Mouse (Mus musculus) small intestine, adult 2 months (tissue): ENCODE measurements around the gene Orc1. TPM values are rescaled to one million over a fixed set of nuclear protein-coding genes. Genes with fewer than 3 reads are reported as not detected.
A peak's percentile ranks its signal among the peaks of the same experiment; 100 is the strongest.

Experiments used
- H3K27ac ChIP-seq: fragments of 200-500 bp; 2 replicates; pipeline ENCODE4 v1.5.1; 2012; ENCODE audit warnings: low read depth, low read length, control low read depth, inconsistent platforms; ENCODE audit not compliant: insufficient read depth
- H3K27me3 ChIP-seq: fragments of 200-500 bp; 2 replicates; pipeline ENCODE4 v1.6.1; 2012; ENCODE audit warnings: mild to moderate bottlenecking, moderate library complexity, low read length, inconsistent platforms; ENCODE audit not compliant: control insufficient read depth, insufficient read depth
- H3K36me3 ChIP-seq: fragments of 200-500 bp; 2 replicates; pipeline ENCODE4 v1.6.1; 2012; ENCODE audit warnings: mild to moderate bottlenecking, low read length, control low read depth, inconsistent platforms; ENCODE audit not compliant: control insufficient read depth, insufficient read depth
- H3K4me1 ChIP-seq: fragments of 200-500 bp; 2 replicates; pipeline ENCODE4 v1.6.1; 2012; ENCODE audit warnings: low read length, inconsistent platforms, mixed read lengths; ENCODE audit not compliant: control insufficient read depth, insufficient read depth, insufficient read length
- H3K4me3 ChIP-seq: fragments of 200-500 bp; 2 replicates; pipeline ENCODE4 v1.5.1; 2012; ENCODE audit warnings: low read depth, mild to moderate bottlenecking, control low read depth, inconsistent platforms, low read length, moderate library complexity
- CTCF ChIP-seq: fragments of 200-500 bp; IDR thresholded peaks from 2 replicates; pipeline ENCODE4 v1.5.1; 2012; ENCODE audit warnings: low read depth, mild to moderate bottlenecking, control low read depth, inconsistent platforms, low read length, moderate library complexity, mixed read lengths; ENCODE audit not compliant: insufficient replicate concordance, insufficient read length; ENCODE audit errors: extremely low read depth
- POLR2A ChIP-seq: fragments of 200-500 bp; IDR thresholded peaks from 2 replicates; pipeline ENCODE4 v1.6.1; 2012; ENCODE audit warnings: low read depth, mild to moderate bottlenecking, control low read depth, inconsistent platforms, low read length, moderate library complexity
- WGBS: fragments of 180-500 bp; shearing (Covaris S2); methylation state at CpG from one replicate; pipeline ENCODE4 v1.1.7; 2018; 5-methylcytosine and 5-hydroxymethylcytosine counted together
- polyA plus RNA-seq: library from polyadenylated mRNA; depleted of rRNA; stranded (reverse); fragments of >200 nt; gene quantifications from 2 replicates; pipeline ENCODE4 v1.2.3, GENCODE M21; 2012; rRNA removed

Orc1 gene
- 0.15 and 0.41 TPM in 2 replicates for polyA plus RNA-seq

DNA sequence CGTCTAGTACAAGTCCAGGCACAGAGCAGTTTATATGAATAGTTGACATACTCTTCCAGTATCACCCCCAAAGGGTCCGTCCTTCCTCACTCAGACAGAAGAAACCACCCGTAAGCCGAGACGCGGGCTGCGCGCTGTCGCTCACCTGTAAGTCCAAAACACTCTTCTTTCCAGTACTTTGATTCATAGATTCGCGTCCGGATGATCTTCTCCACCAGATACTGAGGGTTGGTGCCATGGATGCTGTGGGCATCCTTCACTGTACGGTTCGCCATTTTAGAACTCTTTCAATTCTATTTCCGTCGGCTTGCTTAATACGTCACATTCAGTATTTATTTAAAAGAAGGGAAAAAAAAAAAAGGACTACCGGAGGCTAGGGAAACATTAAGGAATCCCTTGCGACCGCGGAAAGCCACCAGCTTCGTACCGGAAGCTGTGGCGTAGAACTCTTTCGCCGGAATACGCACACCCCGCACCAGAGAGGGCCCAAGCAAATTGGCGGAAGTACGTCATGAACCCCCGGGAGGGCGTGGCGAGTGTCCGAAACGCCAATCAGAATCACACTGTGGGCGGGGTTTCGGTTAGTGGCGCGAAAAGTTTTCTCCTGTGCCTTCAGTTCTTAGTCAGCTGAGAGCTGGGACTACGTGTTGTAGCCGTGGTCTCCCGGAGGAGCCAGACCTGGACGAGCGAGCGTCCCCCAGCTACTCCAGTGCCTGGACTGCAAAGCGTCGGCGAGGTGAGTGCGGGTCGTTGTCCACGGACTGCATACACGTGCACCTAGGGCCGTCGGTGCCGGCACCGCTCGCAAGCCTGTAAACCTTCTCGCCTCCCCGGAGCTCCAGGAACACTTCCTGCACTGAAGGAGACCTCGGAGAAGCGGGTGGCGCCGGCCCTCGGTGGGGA, at the start of gene Orc1, which contains the start of gene Prpf38a:
Gene Orc1, plus strand, starts transcription at position 584 of the 903 bp plus-strand sequence.
Gene Prpf38a, minus strand, starts transcription at position 497 of the 903 bp plus-strand sequence.
- no peak for TF ChIP-seq CTCF
- TF ChIP-seq POLR2A: peak; percentile 43; the same call in 1 of the 2 replicates
- Histone ChIP-seq H3K4me1 (no peaks in the 10 kb centered on the region), H3K27me3 (no peaks in the 10 kb centered on the region), H3K4me3 (peak within 1 kb of the TSS; percentile 86), H3K27ac (peak within 1 kb of the TSS; percentile 37), H3K36me3 (peaks cover 10% of the 10 kb centered on the region)
- WGBS: under 1% methylated on average over 64 of the region's 64 CpGs

- no peak for TF ChIP-seq POLR2A
- no peak for TF ChIP-seq CTCF
- Histone ChIP-seq H3K27ac (no peak overlapping the region), H3K27me3 (no peaks in the 10 kb centered on the region), H3K4me1 (no peaks in the 10 kb centered on the region), H3K36me3 (peaks cover 8% of the 10 kb centered on the region), H3K4me3 (no peak overlapping the region)
- WGBS: 88% methylated on average over 2 of the region's 2 CpGs
Observed at GRCm38 (mm10) chr4:108539701-108540100, 39.5 kb upstream of the Orc1 start.

- 89% methylated on average over 1 of the region's 1 CpGs for WGBS
- peaks cover 57% of the 10 kb centered on the region for H3K36me3 ChIP-seq
Observed at GRCm38 (mm10) chr4:108565026-108565425, 14.2 kb upstream of the Orc1 start.

DNA sequence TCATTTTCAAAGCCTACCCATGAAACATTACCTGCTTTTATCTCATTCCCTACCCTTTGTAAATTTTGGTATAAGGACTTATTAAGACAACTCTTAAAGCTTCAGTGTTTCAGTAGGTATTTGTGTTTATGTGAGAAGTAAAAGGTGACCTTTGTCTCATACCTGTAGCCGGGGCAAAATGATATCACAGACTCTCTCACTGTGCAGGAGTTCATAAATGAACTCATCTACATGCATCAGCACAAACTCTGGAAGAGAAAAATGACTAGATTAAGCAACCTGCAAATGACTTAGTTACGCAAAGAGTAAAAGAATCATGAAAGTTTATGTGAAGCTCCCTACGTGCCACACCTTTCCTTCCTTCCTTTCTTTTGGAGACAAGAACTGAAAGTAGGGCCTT, 6.6 kb upstream of the Orc1 start:
- Histone ChIP-seq H3K27me3 (no peaks in the 10 kb centered on the region), H3K4me3 (no peak overlapping the region), H3K36me3 (peaks cover 42% of the 10 kb centered on the region), H3K4me1 (no peaks in the 10 kb centered on the region), H3K27ac (no peak overlapping the region)
- WGBS: 82% methylated on average over 3 of the region's 3 CpGs
- no peak for TF ChIP-seq CTCF
- TF ChIP-seq POLR2A: no peak

More at GRCm38 (mm10) chr4:108565026-108565425, 14.2 kb upstream of the Orc1 start:
- H3K27me3 ChIP-seq: no peaks in the 10 kb centered on the region
- no peaks in the 10 kb centered on the region for H3K4me1 ChIP-seq
- no peak overlapping the region for H3K4me3 ChIP-seq
- no peak for TF ChIP-seq CTCF
- no peak for TF ChIP-seq POLR2A
- H3K27ac ChIP-seq: no peak overlapping the region

DNA sequence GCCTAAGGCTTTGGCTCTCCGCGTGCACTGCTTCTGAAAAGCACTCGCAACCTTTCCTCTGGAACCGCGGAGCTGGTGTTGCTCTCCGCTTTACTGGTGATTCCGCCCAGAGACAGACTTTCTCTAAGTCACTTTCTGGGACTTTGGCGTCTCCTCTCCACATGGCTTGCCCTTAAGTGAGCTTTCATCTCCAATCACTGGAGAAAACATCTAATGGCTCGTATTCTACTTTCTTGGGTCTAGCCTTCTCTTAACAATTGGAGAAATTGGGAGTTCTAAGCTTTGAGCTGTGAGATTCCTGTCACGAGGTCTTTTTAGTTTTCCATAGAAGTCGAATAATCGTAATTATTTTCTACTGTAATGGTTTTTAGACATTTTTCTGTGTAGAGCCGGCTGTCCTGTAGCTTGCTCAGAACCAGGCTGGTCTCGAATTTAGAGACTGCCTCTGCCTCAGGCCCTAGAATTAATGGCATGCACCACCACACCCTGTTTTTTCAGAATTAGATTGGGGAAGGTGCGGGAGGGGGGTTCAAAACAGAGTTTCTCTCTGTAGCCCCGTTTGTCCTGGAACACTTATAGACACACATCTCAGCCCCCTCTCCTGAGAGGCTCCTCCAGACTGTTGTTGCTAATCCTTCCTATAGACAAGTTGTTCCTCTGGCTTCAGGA, 654 bp downstream of the Orc1 start:
- H3K27ac ChIP-seq: no peak overlapping the region
- H3K36me3 ChIP-seq: peaks cover 6% of the 10 kb centered on the region
- no peaks in the 10 kb centered on the region for H3K27me3 ChIP-seq
- under 1% methylated on average over 16 of the region's 16 CpGs for WGBS
- TF ChIP-seq CTCF: no peak
- no peak for TF ChIP-seq POLR2A
- no peaks in the 10 kb centered on the region for H3K4me1 ChIP-seq
- peak overlapping the region; percentile 86 for H3K4me3 ChIP-seq

GRCm38 (mm10) chr4:108593376-108593775, 14.2 kb downstream of the Orc1 start:
- Histone ChIP-seq H3K27me3 (no peaks in the 10 kb centered on the region), H3K4me1 (peaks cover 2% of the 10 kb centered on the region; the same call in 1 of the 2 replicates), H3K4me3 (no peak overlapping the region), H3K36me3 (no peaks in the 10 kb centered on the region), H3K27ac (no peak overlapping the region)
- no peak for TF ChIP-seq POLR2A
- TF ChIP-seq CTCF: no peak
- WGBS: 92% methylated on average over 2 of the region's 2 CpGs

GRCm38 (mm10) chr4:108595785-108596184, 16.6 kb downstream of the Orc1 start:
- no peak overlapping the region for H3K4me3 ChIP-seq
- peaks cover 2% of the 10 kb centered on the region; the same call in 1 of the 2 replicates for H3K4me1 ChIP-seq
- no peaks in the 10 kb centered on the region for H3K36me3 ChIP-seq
- WGBS: 69% methylated on average over 1 of the region's 1 CpGs
- H3K27ac ChIP-seq: no peak overlapping the region
- H3K27me3 ChIP-seq: no peaks in the 10 kb centered on the region
- no peak for TF ChIP-seq POLR2A
- no peak for TF ChIP-seq CTCF
